Mouse (Mus musculus) intestine, embryonic 14.5 days (tissue): ENCODE data around the gene Dcaf8. TPM values are rescaled to one million over a fixed set of nuclear protein-coding genes. Genes with fewer than 3 reads are reported as not detected.
"Not testable (repeated sequence)": the region's sequence is repeated elsewhere in the genome, so short reads cannot be mapped to it uniquely, and the experiment has no call there.

Source experiments
- ATAC-seq: fragments of 200-750 bp; cut with Nextera tagmentation; replicated peaks from 2 replicates; pipeline ENCODE4 v1.8.0; 2017; ENCODE audit warnings: low read depth, moderate number of reproducible peaks, moderate TSS enrichment, moderate library complexity; ENCODE audit not compliant: low FRiP score, low TSS enrichment
- DNase-seq: peaks from one replicate; pipeline ENCODE4 v3.0.0-alpha.2; 2018; ENCODE audit warnings: low spot score
- H3K27ac ChIP-seq: fragments of 300-500 bp; sonication (generic); 2 replicates; pipeline ENCODE4 v1.5.1; 2014; ENCODE audit warnings: low read depth, mild to moderate bottlenecking, control low read depth
- H3K27me3 ChIP-seq: fragments of 300-500 bp; sonication (generic); replicated peaks from 2 replicates; pipeline ENCODE4 v1.6.1; 2014; ENCODE audit warnings: low read length, control low read depth; ENCODE audit not compliant: control insufficient read depth, insufficient read depth
- H3K36me3 ChIP-seq: fragments of 300-500 bp; sonication (generic); 2 replicates; pipeline ENCODE4 v1.6.1; 2014; ENCODE audit warnings: low read length, control low read depth; ENCODE audit not compliant: control insufficient read depth, insufficient read depth
- H3K4me1 ChIP-seq: fragments of 300-500 bp; sonication (generic); replicated peaks from 2 replicates; pipeline ENCODE4 v1.6.1; 2014; ENCODE audit warnings: low read length, control low read depth, mixed read lengths; ENCODE audit not compliant: control insufficient read depth, insufficient read depth
- H3K4me2 ChIP-seq: fragments of 300-500 bp; sonication (generic); 2 replicates; pipeline ENCODE4 v1.6.1; 2014; ENCODE audit warnings: low read length
- H3K4me3 ChIP-seq: fragments of 300-500 bp; sonication (generic); 2 replicates; pipeline ENCODE4 v1.5.1; 2014; ENCODE audit warnings: low read depth, low read length, control low read depth, mixed read lengths
- H3K9ac ChIP-seq: fragments of 300-500 bp; sonication (generic); 2 replicates; pipeline ENCODE4 v1.6.1; 2014; ENCODE audit warnings: mild to moderate bottlenecking, low read length
- H3K9me3 ChIP-seq: fragments of 300-500 bp; sonication (generic); 2 replicates; pipeline ENCODE4 v1.6.1; 2016; ENCODE audit warnings: low read length, control low read depth; ENCODE audit not compliant: control insufficient read depth
- WGBS: fragments of 180-500 bp; shearing (Covaris S2); extraction: QIAGEN DNeasy Blood & Tissue Kit; methylation state at CpG from one replicate; pipeline ENCODE4 v1.1.7; 2014; 5-methylcytosine and 5-hydroxymethylcytosine counted together
- polyA plus RNA-seq: library from polyadenylated mRNA; unstranded; fragments of >200 nt; fragmentation: Nextera tagmentation; extraction: Ambion mirVana; gene quantifications from 2 replicates; pipeline ENCODE4 v1.2.1, GENCODE M21; 2014

The Dcaf8 gene
- polyA plus RNA-seq, 1 experiment from 2014 or later: 102 TPM

DNA sequence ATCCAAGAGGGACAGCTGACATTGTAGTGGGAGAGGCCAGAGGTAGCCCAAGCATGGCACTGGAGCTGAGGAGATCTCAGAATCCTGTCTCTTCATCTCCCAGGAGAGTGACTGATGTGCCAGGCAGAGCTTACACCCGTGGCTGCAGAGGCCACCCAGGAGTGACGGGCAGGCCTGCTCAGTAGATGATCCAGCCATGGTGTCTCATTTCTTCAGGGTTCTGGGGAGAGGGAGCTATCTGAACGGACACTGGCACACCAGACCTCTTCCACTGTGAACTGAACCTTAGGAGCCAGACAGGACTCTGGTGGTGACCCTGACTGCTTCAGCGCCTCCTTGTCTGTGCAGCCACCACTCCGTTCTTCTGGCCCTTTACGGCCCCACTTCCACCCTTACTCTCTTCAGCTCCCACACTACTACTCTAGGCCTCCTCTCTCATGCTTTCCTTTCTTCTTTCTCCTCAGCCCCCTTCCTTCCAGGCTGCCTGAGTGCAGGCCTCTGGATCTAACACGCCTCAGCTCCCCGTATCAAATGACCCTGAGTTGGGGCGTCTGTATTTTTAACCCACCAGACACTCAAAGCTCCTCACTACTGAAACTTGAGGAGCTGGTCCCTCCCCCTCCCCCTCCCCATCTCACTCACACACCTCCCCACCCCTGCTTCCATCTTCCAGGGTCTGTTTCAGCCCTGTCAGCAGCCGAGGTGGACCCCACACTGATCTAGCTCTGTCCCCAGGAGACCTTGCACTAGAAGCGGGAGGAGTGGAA lies 73.6 kb downstream of the Dcaf8 start:
- no peak overlapping the region for H3K4me2 ChIP-seq
- no peaks in the 10 kb centered on the region for H3K36me3 ChIP-seq
- no peaks in the 10 kb centered on the region for H3K27me3 ChIP-seq
- no peak overlapping the region for H3K4me3 ChIP-seq
- H3K9me3 ChIP-seq: no peaks in the 10 kb centered on the region
- 44% methylated on average over 11 of the region's 11 CpGs for WGBS
- ATAC-seq: no peak
- H3K4me1 ChIP-seq: peaks cover 39% of the 10 kb centered on the region
- no peak for DNase-seq
- H3K27ac ChIP-seq: peak overlapping the region; percentile 58
- H3K9ac ChIP-seq: no peak overlapping the region

DNA sequence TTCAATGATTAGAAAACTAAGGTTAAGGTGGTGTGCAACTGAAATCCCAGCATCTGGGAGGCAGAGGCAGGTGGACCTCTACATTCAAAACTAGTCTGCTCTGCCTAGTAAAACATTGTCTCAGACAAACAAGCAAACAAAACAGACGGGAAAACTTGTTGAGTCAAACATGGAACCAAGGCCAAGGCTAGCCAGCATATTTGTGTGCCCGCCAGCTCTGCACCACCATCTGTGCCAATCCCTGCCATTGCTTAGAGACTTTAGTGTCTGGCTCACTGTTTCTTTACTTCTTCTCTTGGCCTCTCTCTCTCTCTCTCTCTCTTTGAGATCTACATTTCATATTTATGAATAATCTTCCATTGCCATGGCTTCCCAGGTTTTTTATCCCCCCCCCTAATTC lies 80.3 kb downstream of the Dcaf8 start:
- no peak overlapping the region for H3K9ac ChIP-seq
- no peaks in the 10 kb centered on the region for H3K27me3 ChIP-seq
- no peaks in the 10 kb centered on the region for H3K4me1 ChIP-seq
- DNase-seq (no peak), ATAC-seq (no peak)
- no peak overlapping the region for H3K4me3 ChIP-seq
- H3K27ac ChIP-seq: no peak overlapping the region
- no peaks in the 10 kb centered on the region for H3K36me3 ChIP-seq
- no peak overlapping the region for H3K4me2 ChIP-seq
- no peaks in the 10 kb centered on the region for H3K9me3 ChIP-seq
- whole genome bisulfite sequencing: 88% methylated on average over 2 of the region's 2 CpGs

DNA sequence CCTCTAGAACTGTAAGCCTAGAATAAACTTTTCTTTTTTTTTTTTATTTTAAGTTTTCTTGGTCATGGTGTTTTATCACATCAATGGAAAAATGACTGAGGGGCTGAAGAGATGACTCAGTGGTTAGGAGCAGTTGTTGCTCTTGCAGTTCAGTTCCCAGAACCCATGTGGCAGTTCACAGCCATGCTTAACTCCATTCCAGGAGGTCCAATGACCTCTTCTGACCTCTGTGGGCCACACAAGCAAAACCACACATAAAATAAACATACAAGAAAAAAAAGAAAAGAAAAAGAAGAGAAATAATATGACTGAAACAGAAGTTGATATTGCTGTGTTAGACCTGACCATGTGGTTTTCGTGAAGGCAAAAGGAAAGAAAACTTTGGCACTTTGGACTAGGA lies 81.3 kb downstream of the Dcaf8 start:
- WGBS: 77% methylated on average over 1 of the region's 1 CpGs
- ATAC-seq (no peak), DNase-seq (no peak)
- Histone ChIP-seq H3K4me2 (no peak overlapping the region), H3K4me3 (no peak overlapping the region), H3K9me3 (no peaks in the 10 kb centered on the region), H3K27ac (no peak overlapping the region), H3K36me3 (no peaks in the 10 kb centered on the region), H3K4me1 (no peaks in the 10 kb centered on the region), H3K27me3 (no peaks in the 10 kb centered on the region), H3K9ac (no peak overlapping the region)

DNA sequence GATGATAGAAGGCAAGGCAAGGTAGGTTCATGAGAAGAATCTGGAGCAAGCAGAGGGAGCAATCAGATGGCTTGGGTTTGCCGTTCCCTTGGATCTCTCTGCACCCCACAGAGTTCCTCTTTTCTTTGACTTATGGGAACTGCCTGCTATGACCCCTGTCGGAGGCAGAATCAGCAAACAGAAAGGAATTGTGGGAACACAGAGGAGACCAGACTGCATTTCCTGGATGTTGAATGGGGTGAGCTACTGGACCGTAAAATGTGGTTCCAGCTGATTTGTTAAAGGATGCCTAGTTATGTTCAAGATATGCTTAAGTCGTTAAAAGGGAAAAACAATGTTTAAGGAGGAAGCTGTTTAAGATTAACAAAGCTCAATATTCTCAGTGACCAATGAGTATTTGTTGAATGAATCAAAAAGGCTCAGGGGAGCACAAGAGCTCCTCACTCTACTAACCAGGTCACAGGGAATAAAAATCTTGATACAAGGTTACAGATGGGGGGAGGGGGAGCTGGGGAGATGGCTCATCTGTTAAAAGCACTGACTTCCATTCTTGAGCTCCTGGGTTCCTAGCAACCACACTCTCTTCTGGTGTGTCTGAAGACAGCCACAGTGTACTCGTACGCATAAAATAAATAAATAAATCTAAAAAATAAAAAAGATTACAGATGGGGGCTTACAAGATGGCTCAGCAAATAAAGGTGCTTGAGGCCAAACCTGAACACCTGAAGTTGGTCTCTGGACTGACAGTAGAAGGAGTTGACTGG lies 93.2 kb downstream of the Dcaf8 start:
- no peak overlapping the region for H3K4me3 ChIP-seq
- whole genome bisulfite sequencing: 65% methylated on average over 6 of the region's 6 CpGs
- no peaks in the 10 kb centered on the region for H3K9me3 ChIP-seq
- no peaks in the 10 kb centered on the region for H3K36me3 ChIP-seq
- ATAC-seq (no peak), DNase-seq (no peak)
- H3K9ac ChIP-seq: no peak overlapping the region
- H3K27ac ChIP-seq: no peak overlapping the region
- no peak overlapping the region for H3K4me2 ChIP-seq
- peaks cover 26% of the 10 kb centered on the region for H3K27me3 ChIP-seq
- no peaks in the 10 kb centered on the region for H3K4me1 ChIP-seq

DNA sequence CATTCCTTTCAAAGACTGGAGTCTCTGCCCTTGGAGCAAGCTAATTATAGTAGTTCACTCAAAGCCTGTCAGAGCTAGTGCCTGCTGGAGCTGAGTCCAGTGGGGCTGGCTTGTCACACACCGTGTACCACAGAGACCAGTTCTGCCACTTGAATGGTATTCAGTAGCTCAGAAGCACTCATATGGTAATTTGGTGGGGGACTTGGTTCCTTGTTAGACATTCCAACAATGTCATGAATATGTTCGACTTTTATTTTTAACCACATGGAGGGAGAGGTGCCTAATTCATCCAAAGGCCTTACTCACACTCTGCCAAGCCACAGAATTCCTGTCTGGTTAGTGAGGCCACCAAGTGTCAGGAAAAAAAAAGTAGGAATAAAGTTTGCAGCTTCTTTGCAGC lies 94.5 kb downstream of the Dcaf8 start:
- H3K27ac ChIP-seq: no peak overlapping the region
- no peaks in the 10 kb centered on the region for H3K36me3 ChIP-seq
- 68% methylated on average over 2 of the region's 2 CpGs for WGBS
- no peaks in the 10 kb centered on the region for H3K4me1 ChIP-seq
- H3K27me3 ChIP-seq: peaks cover 26% of the 10 kb centered on the region
- H3K9me3 ChIP-seq: no peaks in the 10 kb centered on the region
- no peak overlapping the region for H3K4me2 ChIP-seq
- H3K4me3 ChIP-seq: no peak overlapping the region
- DNase-seq: no peak
- no peak overlapping the region for H3K9ac ChIP-seq
- no peak for ATAC-seq

DNA sequence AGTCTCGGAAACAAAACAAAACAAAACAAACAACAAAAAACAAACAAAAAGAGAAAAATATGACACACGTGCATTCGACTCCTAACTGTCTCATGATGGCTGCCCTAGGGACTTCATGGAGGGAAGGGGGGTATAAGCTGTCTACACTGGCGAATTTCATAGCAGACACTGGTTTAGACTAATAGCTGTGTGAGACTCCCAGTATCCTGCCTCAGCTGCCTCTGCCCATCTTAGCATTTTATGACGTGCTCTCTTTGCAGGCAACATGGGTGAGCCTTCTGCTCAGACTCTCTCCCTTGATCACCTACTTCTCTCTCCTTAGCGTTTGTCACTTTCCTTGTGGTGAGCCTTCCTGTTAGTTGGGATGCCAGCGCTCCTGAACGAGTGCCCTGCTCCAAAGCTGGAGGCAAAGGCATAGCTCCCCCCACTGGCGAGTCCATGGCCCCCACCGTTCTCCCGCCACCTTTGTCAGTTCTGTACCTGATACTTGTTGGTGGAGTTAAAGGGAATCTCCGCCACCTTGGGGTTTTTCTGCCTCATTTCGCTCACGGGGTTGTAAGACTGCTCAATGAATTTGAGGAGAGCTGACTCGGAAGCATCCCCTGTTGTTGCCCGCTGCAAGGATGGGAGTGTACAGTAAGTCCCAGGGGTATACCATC lies 95.8 kb downstream of the Dcaf8 start:
- H3K4me2 ChIP-seq: no peak overlapping the region
- WGBS: 28% methylated on average over 16 of the region's 16 CpGs
- no peaks in the 10 kb centered on the region for H3K36me3 ChIP-seq
- H3K9me3 ChIP-seq: no peaks in the 10 kb centered on the region
- H3K9ac ChIP-seq: no peak overlapping the region
- ATAC-seq: no peak
- H3K27ac ChIP-seq: no peak overlapping the region
- DNase-seq: no peak
- no peak overlapping the region for H3K4me3 ChIP-seq
- H3K27me3 ChIP-seq: peaks cover 26% of the 10 kb centered on the region
- no peaks in the 10 kb centered on the region for H3K4me1 ChIP-seq

DNA sequence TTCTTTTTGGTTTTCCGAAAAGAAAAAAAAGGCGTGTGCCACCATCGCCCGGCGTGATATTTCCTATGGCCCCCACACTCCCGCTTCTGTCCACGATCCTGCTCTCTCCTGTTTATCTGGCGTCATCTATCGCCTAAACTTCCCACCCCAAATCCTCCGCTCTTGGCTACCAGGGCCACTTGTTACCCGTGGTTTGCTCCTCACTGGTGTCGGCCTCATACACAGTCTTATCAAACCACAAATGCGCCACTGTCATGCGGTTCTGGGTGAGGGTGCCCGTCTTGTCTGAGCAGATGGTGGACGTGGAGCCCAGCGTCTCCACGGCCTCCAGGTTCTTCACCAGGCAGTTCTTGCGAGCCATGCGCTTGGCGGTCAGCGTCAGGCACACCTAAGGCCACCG lies 96.8 kb downstream of the Dcaf8 start:
- Histone ChIP-seq H3K4me2 (peak overlapping the region; percentile 15; the same call in 1 of the 2 replicates), H3K27me3 (peaks cover 26% of the 10 kb centered on the region)
- not testable (repeated sequence) for DNase-seq, H3K27ac ChIP-seq, ATAC-seq, H3K4me3 ChIP-seq, H3K9ac ChIP-seq, H3K36me3 ChIP-seq, H3K4me1 ChIP-seq, H3K9me3 ChIP-seq
- 37% methylated on average over 23 of the region's 23 CpGs for WGBS
